Mouse (Mus musculus) hindbrain, embryonic 11.5 days (tissue): ENCODE measurements at regions not wholly inside any gene's neighbourhood (a gene's known extent, or its start where the extent isn't known, plus 50 kb on each side); places are given as distances from the start of the nearest gene placed in this dataset.

ENCODE experiments used
- ATAC-seq: fragments of 200-750 bp; cut with Nextera tagmentation; 2 replicates; pipeline ENCODE4 v1.8.0; 2017; ENCODE audit warnings: mild to moderate bottlenecking, moderate TSS enrichment, moderate library complexity; ENCODE audit not compliant: low FRiP score
- DNase-seq: peaks from one replicate; pipeline ENCODE4 v3.0.0-alpha.2; 2015; ENCODE audit warnings: low spot score
- H3K27ac ChIP-seq: fragments of 300-500 bp; sonication (generic); 2 replicates; pipeline ENCODE4 v1.5.1; 2014; ENCODE audit warnings: mild to moderate bottlenecking, low read depth, low read length
- H3K27me3 ChIP-seq: fragments of 300-500 bp; sonication (generic); 2 replicates; pipeline ENCODE4 v1.6.1; 2014; ENCODE audit warnings: mild to moderate bottlenecking, low read length, moderate library complexity, mixed read lengths; ENCODE audit not compliant: control insufficient read depth, insufficient read depth
- H3K36me3 ChIP-seq: fragments of 300-500 bp; sonication (generic); 2 replicates; pipeline ENCODE4 v1.6.1; 2014; ENCODE audit warnings: mild to moderate bottlenecking, low read length, moderate library complexity, mixed read lengths; ENCODE audit not compliant: control insufficient read depth, insufficient read depth
- H3K4me1 ChIP-seq: fragments of 300-500 bp; sonication (generic); replicated peaks from 2 replicates; pipeline ENCODE4 v1.6.1; 2014; ENCODE audit warnings: low read length, mixed read lengths; ENCODE audit not compliant: control insufficient read depth, insufficient read depth
- H3K4me2 ChIP-seq: fragments of 300-500 bp; sonication (generic); replicated peaks from 2 replicates; pipeline ENCODE4 v1.6.1; 2014; ENCODE audit warnings: mild to moderate bottlenecking, low read depth, low read length
- H3K4me3 ChIP-seq: fragments of 300-500 bp; sonication (generic); 2 replicates; pipeline ENCODE4 v1.5.1; 2014; ENCODE audit warnings: low read depth, low read length
- H3K9ac ChIP-seq: fragments of 300-500 bp; sonication (generic); 2 replicates; pipeline ENCODE4 v1.6.1; 2014; ENCODE audit warnings: low read depth, low read length
- H3K9me3 ChIP-seq: fragments of 300-500 bp; sonication (generic); 2 replicates; pipeline ENCODE4 v1.6.1; 2016; ENCODE audit warnings: low read length; ENCODE audit not compliant: control insufficient read depth
- WGBS: fragments of 180-500 bp; shearing (Covaris S2); extraction: QIAGEN DNeasy Blood & Tissue Kit; methylation state at CpG from one replicate; pipeline ENCODE4 v1.1.7; 2014; 5-methylcytosine and 5-hydroxymethylcytosine counted together

- WGBS: 93% methylated on average over 19 of the region's 19 CpGs
- Histone ChIP-seq H3K27me3 (no peaks in the 10 kb centered on the region), H3K4me3 (no peak overlapping the region), H3K9me3 (no peaks in the 10 kb centered on the region), H3K27ac (no peak overlapping the region), H3K4me2 (no peak overlapping the region), H3K9ac (no peak overlapping the region), H3K4me1 (peaks cover 3% of the 10 kb centered on the region; the same call in 1 of the 2 replicates), H3K36me3 (no peaks in the 10 kb centered on the region)
- ATAC-seq: no peak
- DNase-seq: no peak
Measured at GRCm38 (mm10) chr13:97491865-97492847, 251.3 kb downstream of the Enc1 start.

DNA sequence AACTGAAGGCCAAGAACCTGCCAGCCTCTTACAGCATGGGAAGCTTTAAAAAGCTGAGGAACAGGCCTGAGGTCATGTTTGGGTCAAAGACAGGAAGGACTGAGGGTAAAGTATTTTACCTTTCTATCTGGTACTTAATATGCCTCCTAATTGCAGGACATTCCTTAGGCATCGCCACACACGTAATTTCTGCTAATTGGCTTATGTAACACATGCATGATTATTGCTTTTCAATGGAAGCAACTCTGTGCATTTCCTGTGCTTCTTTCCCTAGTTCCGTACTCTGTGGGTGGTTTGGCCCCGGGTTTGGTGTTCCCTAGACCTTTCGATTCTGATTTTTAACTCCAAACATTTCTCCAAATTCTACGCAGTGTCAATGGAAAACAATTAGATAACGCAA lies 249.2 kb downstream of the Enc1 start:
- no peak overlapping the region for H3K4me3 ChIP-seq
- no peaks in the 10 kb centered on the region for H3K9me3 ChIP-seq
- DNase-seq: no peak
- no peak overlapping the region for H3K9ac ChIP-seq
- no peak for ATAC-seq
- no peaks in the 10 kb centered on the region for H3K36me3 ChIP-seq
- H3K4me1 ChIP-seq: peaks cover 3% of the 10 kb centered on the region; the same call in 1 of the 2 replicates
- no peak overlapping the region for H3K4me2 ChIP-seq
- 82% methylated on average over 7 of the region's 7 CpGs for WGBS
- no peak overlapping the region for H3K27ac ChIP-seq
- no peaks in the 10 kb centered on the region for H3K27me3 ChIP-seq

DNA sequence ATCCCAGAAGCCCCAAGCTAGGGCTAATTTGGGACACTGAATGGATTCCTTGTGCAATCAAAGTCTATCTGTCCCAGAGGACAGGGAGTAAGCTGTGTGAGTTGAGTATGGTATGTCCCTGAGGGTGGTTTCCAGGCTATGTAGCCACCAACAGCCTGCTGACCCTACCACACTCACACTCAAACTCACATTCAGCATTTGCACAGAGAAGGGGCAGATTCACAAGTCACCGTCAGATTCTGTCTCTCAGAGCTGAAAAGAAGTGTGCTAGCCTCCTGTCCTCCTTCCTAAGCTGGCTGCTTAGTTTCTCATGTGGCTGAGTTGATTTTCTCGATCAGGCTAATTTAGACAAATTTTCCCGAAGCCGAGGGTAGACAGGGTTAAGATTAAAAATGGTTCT lies 248.8 kb downstream of the Enc1 start:
- 81% methylated on average over 4 of the region's 4 CpGs for WGBS
- DNase-seq: no peak

DNA sequence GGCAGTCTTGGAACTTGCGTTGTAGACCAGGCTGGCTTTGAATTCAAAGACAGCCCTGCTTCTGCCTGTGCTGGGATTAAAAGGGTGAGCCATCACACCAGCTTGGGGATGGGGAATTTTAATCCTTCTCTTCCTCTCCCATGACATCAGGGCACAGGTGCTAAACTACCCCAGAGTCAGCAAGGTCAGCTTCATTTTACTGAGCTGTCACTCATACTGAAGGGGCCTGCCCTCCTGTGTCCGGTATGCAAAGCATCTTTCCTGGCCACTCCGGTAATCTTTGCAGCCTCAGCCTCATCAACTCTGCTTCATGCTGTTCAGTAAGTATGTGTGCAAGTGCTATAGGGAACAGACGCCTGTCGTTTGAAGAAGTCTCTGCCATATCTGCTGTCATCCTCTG lies 248.1 kb downstream of the Enc1 start:
- ATAC-seq: peak; percentile 53; the same call in 1 of the 2 replicates
- DNase-seq: peak; percentile 32
- no peaks in the 10 kb centered on the region for H3K27me3 ChIP-seq

More for the DNA sequence above, 248.8 kb downstream of the Enc1 start:
- Histone ChIP-seq H3K4me2 (no peak overlapping the region), H3K27ac (peak overlapping the region; percentile 13; the same call in 1 of the 2 replicates), H3K4me3 (no peak overlapping the region), H3K4me1 (peaks cover 3% of the 10 kb centered on the region; the same call in 1 of the 2 replicates), H3K36me3 (no peaks in the 10 kb centered on the region), H3K27me3 (no peaks in the 10 kb centered on the region), H3K9ac (no peak overlapping the region), H3K9me3 (no peaks in the 10 kb centered on the region)
- ATAC-seq: no peak

DNA sequence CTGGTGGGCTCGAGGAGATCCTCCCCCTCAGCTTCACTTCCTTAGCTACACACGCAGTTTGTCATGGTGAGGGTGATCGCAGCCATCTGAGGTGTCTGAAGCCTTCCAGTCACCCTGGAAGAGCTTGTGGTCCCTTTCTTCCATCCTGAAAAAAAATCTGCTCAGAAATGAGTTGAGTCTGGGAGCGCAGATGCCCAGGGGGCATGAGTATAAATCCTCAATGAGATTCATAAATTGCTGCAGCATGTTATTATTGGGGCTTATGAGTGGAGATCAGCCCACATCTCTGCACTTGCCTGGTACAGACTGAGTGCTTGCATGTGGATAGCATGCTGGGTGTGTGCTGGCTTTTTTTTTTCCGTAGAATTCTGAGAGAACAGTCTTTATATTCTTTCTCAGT lies 247.6 kb downstream of the Enc1 start:
- Histone ChIP-seq H3K4me1 (peaks cover 3% of the 10 kb centered on the region; the same call in 1 of the 2 replicates), H3K36me3 (no peaks in the 10 kb centered on the region), H3K9me3 (no peaks in the 10 kb centered on the region), H3K4me2 (no peak overlapping the region), H3K4me3 (no peak overlapping the region), H3K9ac (no peak overlapping the region), H3K27me3 (no peaks in the 10 kb centered on the region), H3K27ac (0 out of 2 replicates have a peak overlapping the region, but pooled peaks have one; percentile 9)
- ATAC-seq (no peak), DNase-seq (no peak)
- WGBS: 67% methylated on average over 5 of the region's 5 CpGs

More for the DNA sequence above, 248.1 kb downstream of the Enc1 start:
- peaks cover 3% of the 10 kb centered on the region; the same call in 1 of the 2 replicates for H3K4me1 ChIP-seq
- no peak overlapping the region for H3K4me2 ChIP-seq
- no peaks in the 10 kb centered on the region for H3K9me3 ChIP-seq
- H3K27ac ChIP-seq: no peak overlapping the region
- WGBS: 47% methylated on average over 5 of the region's 5 CpGs
- H3K4me3 ChIP-seq: no peak overlapping the region
- no peaks in the 10 kb centered on the region for H3K36me3 ChIP-seq
- H3K9ac ChIP-seq: no peak overlapping the region

- Histone ChIP-seq H3K4me1 (peaks cover 3% of the 10 kb centered on the region; the same call in 1 of the 2 replicates), H3K4me3 (no peak overlapping the region), H3K27me3 (no peaks in the 10 kb centered on the region), H3K9me3 (no peaks in the 10 kb centered on the region), H3K36me3 (no peaks in the 10 kb centered on the region), H3K9ac (no peak overlapping the region), H3K4me2 (no peak overlapping the region), H3K27ac (no peak overlapping the region)
- ATAC-seq (no peak), DNase-seq (no peak)
- 83% methylated on average over 9 of the region's 9 CpGs for WGBS
Measured at GRCm38 (mm10) chr13:97487746-97488473, 247.0 kb downstream of the Enc1 start.

DNA sequence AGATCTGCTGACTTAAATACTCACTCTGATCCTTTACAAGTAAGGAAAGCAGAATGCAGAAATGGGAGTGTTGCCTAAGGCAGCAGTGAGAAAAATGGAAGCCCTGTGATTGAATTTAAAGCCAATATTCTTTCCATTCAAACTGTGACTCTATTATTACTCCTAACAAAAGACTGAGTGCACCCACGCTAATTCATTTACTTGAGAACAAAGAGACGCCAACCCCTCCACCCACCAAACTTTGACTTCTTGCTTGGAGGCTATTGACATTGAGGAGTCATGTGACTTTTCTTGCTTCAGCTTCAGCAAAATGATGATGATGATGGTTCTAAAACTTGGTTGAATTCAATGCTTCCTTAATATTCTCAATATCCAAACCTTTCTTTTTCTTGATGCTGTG lies 245.6 kb downstream of the Enc1 start:
- no peak overlapping the region for H3K4me3 ChIP-seq
- no peaks in the 10 kb centered on the region for H3K27me3 ChIP-seq
- H3K9me3 ChIP-seq: no peaks in the 10 kb centered on the region
- 45% methylated on average over 2 of the region's 2 CpGs for WGBS
- H3K4me2 ChIP-seq: no peak overlapping the region
- peaks cover 3% of the 10 kb centered on the region; the same call in 1 of the 2 replicates for H3K4me1 ChIP-seq
- DNase-seq (no peak), ATAC-seq (no peak)
- H3K9ac ChIP-seq: no peak overlapping the region
- H3K27ac ChIP-seq: no peak overlapping the region
- no peaks in the 10 kb centered on the region for H3K36me3 ChIP-seq

- DNase-seq (no peak), ATAC-seq (no peak)
- Histone ChIP-seq H3K4me3 (no peak overlapping the region), H3K9me3 (no peaks in the 10 kb centered on the region), H3K4me2 (no peak overlapping the region), H3K27ac (no peak overlapping the region), H3K27me3 (no peaks in the 10 kb centered on the region), H3K4me1 (peaks cover 3% of the 10 kb centered on the region; the same call in 1 of the 2 replicates), H3K36me3 (no peaks in the 10 kb centered on the region), H3K9ac (no peak overlapping the region)
- WGBS: 88% methylated on average over 5 of the region's 5 CpGs
Measured at GRCm38 (mm10) chr13:97485886-97486285, 245.0 kb downstream of the Enc1 start.
